Mouse (Mus musculus) midbrain, embryonic 12.5 days (tissue): Measurements from ENCODE around the gene Ankzf1. TPM values are rescaled to one million over a fixed set of nuclear protein-coding genes. Genes with fewer than 3 reads are reported as not detected.
A peak's percentile ranks its signal among the peaks of the same experiment; 100 is the strongest.

Experiments used
- ATAC-seq: fragments of 200-750 bp; cut with Nextera tagmentation; 2 replicates; pipeline ENCODE4 v1.8.0; 2017; ENCODE audit warnings: low read depth, moderate TSS enrichment, moderate library complexity; ENCODE audit not compliant: low FRiP score
- H3K27ac ChIP-seq: fragments of 300-500 bp; sonication (generic); replicated peaks from 2 replicates; pipeline ENCODE4 v1.5.1; 2016; ENCODE audit warnings: mild to moderate bottlenecking
- H3K27me3 ChIP-seq: fragments of 300-500 bp; sonication (generic); 2 replicates; pipeline ENCODE4 v1.6.1; 2016; ENCODE audit warnings: mild to moderate bottlenecking
- H3K36me3 ChIP-seq: fragments of 300-500 bp; sonication (generic); 2 replicates; pipeline ENCODE4 v1.6.1; 2016
- H3K4me1 ChIP-seq: fragments of 300-500 bp; sonication (generic); 2 replicates; pipeline ENCODE4 v1.6.1; 2016
- H3K4me2 ChIP-seq: fragments of 300-500 bp; sonication (generic); replicated peaks from 2 replicates; pipeline ENCODE4 v1.6.1; 2016; ENCODE audit warnings: mild to moderate bottlenecking, moderate library complexity
- H3K4me3 ChIP-seq: fragments of 300-500 bp; sonication (generic); 2 replicates; pipeline ENCODE4 v1.5.1; 2016; ENCODE audit warnings: mild to moderate bottlenecking
- H3K9ac ChIP-seq: fragments of 300-500 bp; sonication (generic); replicated peaks from 2 replicates; pipeline ENCODE4 v1.6.1; 2016; ENCODE audit warnings: mild to moderate bottlenecking, moderate library complexity
- H3K9me3 ChIP-seq: fragments of 300-500 bp; sonication (generic); 2 replicates; pipeline ENCODE4 v1.6.1; 2016; ENCODE audit warnings: mild to moderate bottlenecking
- WGBS: fragments of 180-500 bp; shearing (Covaris S2); methylation state at CpG from one replicate; pipeline ENCODE4 v1.1.7; 2016; 5-methylcytosine and 5-hydroxymethylcytosine counted together
- polyA plus RNA-seq: library from polyadenylated mRNA; unstranded; fragments of >200 nt; fragmentation: Nextera tagmentation; extraction: Ambion mirVana; gene quantifications from 2 replicates; pipeline ENCODE4 v1.2.1, GENCODE M21; 2016

Ankzf1 gene
- polyA plus RNA-seq, 1 experiment from 2014 or later, result 23.4 TPM

- Histone ChIP-seq H3K9ac (peak overlapping the region; percentile 81), H3K4me3 (peak overlapping the region; percentile 68), H3K27ac (peak overlapping the region; percentile 87), H3K9me3 (no peaks in the 10 kb centered on the region), H3K4me1 (peaks cover 24% of the 10 kb centered on the region), H3K36me3 (peaks cover 30% of the 10 kb centered on the region), H3K27me3 (no peaks in the 10 kb centered on the region), H3K4me2 (peak overlapping the region; percentile 96)
- no peak for ATAC-seq
- WGBS, result under 1% methylated on average over 19 of the region's 19 CpGs
These were observed 501 bp downstream of the Ankzf1 start for GRCm38 (mm10) chr1:75192452-75192851.

- WGBS, result 91% methylated on average over 1 of the region's 1 CpGs
- no peak for ATAC-seq
- no peaks in the 10 kb centered on the region for H3K4me1 ChIP-seq
These were observed 9.3 kb downstream of the Ankzf1 start for GRCm38 (mm10) chr1:75201236-75201635.

GRCm38 (mm10) chr1:75208967-75209678 lies 17.2 kb downstream of the Ankzf1 start:
- H3K4me3 ChIP-seq, result peak overlapping the region; percentile 37
- peaks cover 24% of the 10 kb centered on the region for H3K36me3 ChIP-seq
- no peak for ATAC-seq
- peaks cover 41% of the 10 kb centered on the region for H3K4me1 ChIP-seq
- no peak overlapping the region for H3K27ac ChIP-seq
- no peaks in the 10 kb centered on the region for H3K9me3 ChIP-seq
- peaks cover 12% of the 10 kb centered on the region for H3K27me3 ChIP-seq
- peak overlapping the region; percentile 98 for H3K4me2 ChIP-seq
- peak overlapping the region; percentile 51 for H3K9ac ChIP-seq
- WGBS, result 14% methylated on average over 34 of the region's 34 CpGs

More at GRCm38 (mm10) chr1:75201236-75201635, 9.3 kb downstream of the Ankzf1 start:
- no peak overlapping the region for H3K4me2 ChIP-seq
- H3K9ac ChIP-seq, result no peak overlapping the region
- no peak overlapping the region for H3K27ac ChIP-seq
- peaks cover 42% of the 10 kb centered on the region for H3K36me3 ChIP-seq
- H3K4me3 ChIP-seq, result no peak overlapping the region
- H3K27me3 ChIP-seq, result no peaks in the 10 kb centered on the region
- no peaks in the 10 kb centered on the region for H3K9me3 ChIP-seq

GRCm38 (mm10) chr1:75210136-75211087 lies 18.5 kb downstream of the Ankzf1 start, which contains the start of the genes Glb1l and Stk16:
Gene Glb1l (minus strand): TSS chr1:75210813.
Gene Stk16 (plus strand): TSS chr1:75210838.
- Histone ChIP-seq H3K4me1 (peaks cover 41% of the 10 kb centered on the region), H3K4me2 (peak within 1 kb of the TSS; percentile 98), H3K9ac (peak within 1 kb of the TSS; percentile 95), H3K4me3 (peak within 1 kb of the TSS; percentile 77), H3K27me3 (peaks cover 12% of the 10 kb centered on the region), H3K36me3 (peaks cover 37% of the 10 kb centered on the region), H3K9me3 (no peaks in the 10 kb centered on the region), H3K27ac (0 out of 2 replicates have a peak within 1 kb of the TSS, but pooled peaks have one; percentile 46)
- WGBS, result 6% methylated on average over 42 of the region's 42 CpGs
- peak; percentile 96 for ATAC-seq

DNA sequence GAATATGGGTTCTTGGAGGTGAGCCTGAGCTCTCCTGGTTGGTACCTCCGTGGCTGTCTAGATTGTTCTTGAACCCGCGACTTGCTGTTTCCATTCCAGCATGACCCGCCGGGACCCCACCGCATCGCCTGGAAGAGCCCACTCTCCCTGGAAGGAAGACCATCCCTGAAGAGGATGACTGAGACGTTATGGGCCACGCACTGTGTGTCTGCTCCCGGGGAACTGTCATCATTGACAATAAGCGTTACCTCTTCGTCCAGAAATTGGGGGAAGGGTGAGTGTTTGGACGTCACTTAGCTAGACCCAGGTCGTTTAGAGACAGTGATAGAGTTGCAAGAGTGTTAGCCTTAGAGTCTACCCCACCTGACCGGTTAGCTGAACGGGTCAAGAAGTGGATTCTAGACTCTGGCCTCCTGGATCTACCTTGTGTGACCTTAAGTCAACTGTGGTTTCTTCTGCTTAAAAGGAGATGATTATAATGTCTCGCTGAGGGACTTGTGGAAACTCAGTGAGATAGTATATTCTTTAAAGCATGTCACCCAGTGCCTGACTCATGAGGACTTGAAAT lies 19.3 kb downstream of the Ankzf1 start:
- peak overlapping the region; percentile 98 for H3K4me2 ChIP-seq
- H3K36me3 ChIP-seq, result peaks cover 43% of the 10 kb centered on the region
- peaks cover 19% of the 10 kb centered on the region for H3K27me3 ChIP-seq
- no peak overlapping the region for H3K27ac ChIP-seq
- 12% methylated on average over 17 of the region's 17 CpGs for WGBS
- H3K9me3 ChIP-seq, result no peaks in the 10 kb centered on the region
- peak overlapping the region; percentile 77 for H3K4me3 ChIP-seq
- ATAC-seq, result peak; percentile 48; the same call in 1 of the 2 replicates
- peaks cover 41% of the 10 kb centered on the region for H3K4me1 ChIP-seq
- H3K9ac ChIP-seq, result peak overlapping the region; percentile 95

DNA sequence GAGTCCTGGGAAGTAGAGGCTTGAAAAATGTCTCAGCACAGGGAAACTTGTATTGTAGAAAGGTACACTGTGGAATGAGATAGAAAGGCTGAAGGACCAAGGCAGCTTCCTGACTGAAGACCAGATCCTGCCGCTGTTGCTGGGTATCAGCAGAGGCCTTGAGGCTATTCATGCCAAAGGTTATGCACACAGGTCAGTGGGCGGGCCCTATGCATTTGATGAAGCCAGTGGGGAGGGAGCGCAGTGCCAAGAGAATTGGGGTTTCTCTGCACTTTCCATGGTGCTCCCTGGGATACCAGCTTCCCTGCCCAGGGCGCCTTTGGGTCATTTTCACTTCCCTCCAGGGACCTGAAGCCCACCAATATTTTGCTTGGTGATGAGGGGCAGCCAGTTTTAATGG lies 20.6 kb downstream of the Ankzf1 start:
- no peak overlapping the region for H3K27ac ChIP-seq
- ATAC-seq, result no peak
- H3K4me1 ChIP-seq, result peaks cover 41% of the 10 kb centered on the region
- H3K9me3 ChIP-seq, result no peaks in the 10 kb centered on the region
- no peak overlapping the region; the same call in 1 of the 2 replicates for H3K4me2 ChIP-seq
- H3K9ac ChIP-seq, result no peak overlapping the region
- no peak overlapping the region for H3K4me3 ChIP-seq
- H3K27me3 ChIP-seq, result peaks cover 32% of the 10 kb centered on the region
- H3K36me3 ChIP-seq, result peaks cover 43% of the 10 kb centered on the region
- 88% methylated on average over 4 of the region's 4 CpGs for WGBS

DNA sequence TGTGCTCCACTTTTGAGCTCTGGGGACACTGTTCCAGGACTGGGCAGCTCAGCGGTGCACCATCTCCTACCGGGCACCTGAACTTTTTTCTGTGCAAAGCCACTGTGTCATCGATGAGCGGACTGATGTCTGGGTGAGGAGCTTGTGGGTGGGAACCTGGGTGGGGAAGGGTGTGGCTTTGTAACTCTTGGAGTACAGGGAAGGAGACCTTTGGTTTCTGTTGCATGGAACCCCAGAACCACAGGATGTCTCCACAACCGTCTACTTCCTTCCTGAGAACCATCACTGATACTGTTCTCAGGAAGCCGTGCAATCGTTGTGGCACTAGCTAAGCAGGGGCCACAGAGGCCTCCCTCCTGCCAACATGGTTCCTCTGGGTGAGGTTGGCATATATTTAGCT lies 21.1 kb downstream of the Ankzf1 start:
- 89% methylated on average over 7 of the region's 7 CpGs for WGBS
- H3K9me3 ChIP-seq, result no peaks in the 10 kb centered on the region
- H3K4me1 ChIP-seq, result peaks cover 44% of the 10 kb centered on the region
- ATAC-seq, result no peak
- no peak overlapping the region for H3K9ac ChIP-seq
- no peak overlapping the region for H3K4me3 ChIP-seq
- H3K27me3 ChIP-seq, result peaks cover 37% of the 10 kb centered on the region
- H3K4me2 ChIP-seq, result no peak overlapping the region
- H3K27ac ChIP-seq, result no peak overlapping the region
- H3K36me3 ChIP-seq, result peaks cover 43% of the 10 kb centered on the region

DNA sequence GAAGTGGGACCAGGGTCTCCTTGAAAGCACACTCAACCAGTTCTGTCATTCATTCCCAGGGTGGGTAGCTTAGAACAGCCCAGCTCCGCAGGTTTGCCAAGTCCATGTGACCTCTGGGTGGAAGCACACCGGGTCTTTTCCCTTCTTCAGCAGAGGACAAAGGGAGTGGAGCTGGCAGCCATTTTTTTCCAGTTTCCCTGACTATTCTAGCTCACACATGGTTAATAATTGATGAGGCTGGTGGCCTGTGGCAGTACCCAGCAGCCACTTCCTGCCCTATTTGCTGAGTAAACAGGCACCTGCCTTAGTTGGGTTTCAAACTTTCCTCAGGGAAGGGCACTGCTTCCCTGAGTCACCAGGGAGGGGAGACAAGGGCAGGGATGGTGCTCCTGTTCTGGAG lies 22.5 kb downstream of the Ankzf1 start:
- no peak overlapping the region for H3K9ac ChIP-seq
- WGBS, result 83% methylated on average over 2 of the region's 2 CpGs
- no peak overlapping the region for H3K4me2 ChIP-seq
- no peak overlapping the region for H3K4me3 ChIP-seq
- ATAC-seq, result no peak
- H3K27me3 ChIP-seq, result peaks cover 43% of the 10 kb centered on the region
- H3K9me3 ChIP-seq, result no peaks in the 10 kb centered on the region
- H3K27ac ChIP-seq, result no peak overlapping the region
- peaks cover 43% of the 10 kb centered on the region for H3K36me3 ChIP-seq
- peaks cover 45% of the 10 kb centered on the region for H3K4me1 ChIP-seq

- no peak overlapping the region for H3K27ac ChIP-seq
- H3K4me3 ChIP-seq, result no peak overlapping the region
- 77% methylated on average over 5 of the region's 5 CpGs for WGBS
- peaks cover 44% of the 10 kb centered on the region for H3K27me3 ChIP-seq
- ATAC-seq, result no peak
- H3K4me2 ChIP-seq, result no peak overlapping the region
- no peak overlapping the region for H3K9ac ChIP-seq
- no peaks in the 10 kb centered on the region for H3K9me3 ChIP-seq
- H3K4me1 ChIP-seq, result peaks cover 45% of the 10 kb centered on the region
- peaks cover 43% of the 10 kb centered on the region for H3K36me3 ChIP-seq
These were observed 22.9 kb downstream of the Ankzf1 start for GRCm38 (mm10) chr1:75214886-75215285.

- 98% methylated on average over 9 of the region's 9 CpGs for WGBS
- Histone ChIP-seq H3K4me3 (no peak overlapping the region), H3K4me2 (no peak overlapping the region), H3K27me3 (peaks cover 53% of the 10 kb centered on the region), H3K4me1 (peaks cover 39% of the 10 kb centered on the region), H3K27ac (no peak overlapping the region), H3K36me3 (peaks cover 43% of the 10 kb centered on the region), H3K9ac (no peak overlapping the region), H3K9me3 (no peaks in the 10 kb centered on the region)
- ATAC-seq, result no peak
These were observed 23.8 kb downstream of the Ankzf1 start for GRCm38 (mm10) chr1:75215785-75216184.

GRCm38 (mm10) chr1:75216797-75217585 lies 25.0 kb downstream of the Ankzf1 start:
- Histone ChIP-seq H3K4me3 (no peak overlapping the region), H3K27ac (no peak overlapping the region), H3K9ac (no peak overlapping the region), H3K9me3 (no peaks in the 10 kb centered on the region), H3K36me3 (peaks cover 39% of the 10 kb centered on the region), H3K4me1 (peaks cover 30% of the 10 kb centered on the region), H3K4me2 (no peak overlapping the region), H3K27me3 (peaks cover 65% of the 10 kb centered on the region)
- WGBS, result 84% methylated on average over 13 of the region's 13 CpGs
- ATAC-seq, result no peak
